Mouse (Mus musculus): ENCODE measurements around the gene Wrnip1.

DNA sequence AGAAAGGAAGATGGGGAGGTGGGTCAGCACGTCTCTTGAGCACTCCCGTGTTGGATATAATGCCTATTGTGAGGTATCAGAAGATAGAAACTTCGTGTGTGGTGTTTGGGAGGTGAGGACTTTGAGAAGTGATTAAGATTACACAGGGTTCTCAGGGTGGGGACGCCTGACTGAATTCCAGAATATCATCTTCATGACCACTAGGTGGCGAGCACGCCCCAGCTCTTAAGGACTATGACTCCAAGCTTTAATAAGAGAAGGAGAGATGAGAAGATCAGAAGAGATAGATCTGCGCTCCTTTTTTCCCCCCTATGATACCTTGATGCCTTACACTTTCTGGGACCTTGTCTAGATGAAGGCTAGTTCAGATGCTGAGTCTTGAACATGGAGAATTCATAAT lies 50.1 kb downstream of the Wrnip1 start:
- TF ChIP-seq CTCF (IDR thresholded peaks at IDR 0.05; ENCODE audit: low read depth, low read length) (no peak), POLR2AphosphoS5 (IDR thresholded peaks at IDR 0.05; ENCODE audit: insufficient replicate concordance, low read depth, low read length) (no peak), TAL1 (conservative IDR thresholded peaks at IDR 0.05; ENCODE audit: low read depth, low read length) (no peak), GATA2 (IDR thresholded peaks at IDR 0.05; ENCODE audit: borderline replicate concordance, low read depth, low read length) (no peak)
